Mouse (Mus musculus): ENCODE measurements around the gene Incenp.

Incenp gene

GRCm38 (mm10) chr19:9836581-9837340 is 62.6 kb downstream of the Incenp start:
- in situ Hi-C loops (cut with MseI, MboI), result loop anchor here in 1 of 2 experiments (25.0 kb wide), 1 partner anchor 599 kb away; no protein-coding TSS in a partner anchor

All from mouse trophoblast stem cell (cell line).